Mouse (Mus musculus) bone marrow, adult 2 months (tissue): ENCODE measurements around the gene Rab3a.

Experiments used
- CTCF ChIP-seq: fragments of 200-500 bp; IDR thresholded peaks from 2 replicates; pipeline ENCODE4 v1.5.1; 2011; ENCODE audit warnings: low read length, control low read depth; ENCODE audit not compliant: control insufficient read depth, insufficient read depth
- POLR2A ChIP-seq: fragments of 200-500 bp; IDR thresholded peaks from 2 replicates; pipeline ENCODE4 v1.6.1; 2011; ENCODE audit warnings: low read depth, mild to moderate bottlenecking, control low read depth, low read length, borderline replicate concordance; ENCODE audit not compliant: control insufficient read depth

DNA sequence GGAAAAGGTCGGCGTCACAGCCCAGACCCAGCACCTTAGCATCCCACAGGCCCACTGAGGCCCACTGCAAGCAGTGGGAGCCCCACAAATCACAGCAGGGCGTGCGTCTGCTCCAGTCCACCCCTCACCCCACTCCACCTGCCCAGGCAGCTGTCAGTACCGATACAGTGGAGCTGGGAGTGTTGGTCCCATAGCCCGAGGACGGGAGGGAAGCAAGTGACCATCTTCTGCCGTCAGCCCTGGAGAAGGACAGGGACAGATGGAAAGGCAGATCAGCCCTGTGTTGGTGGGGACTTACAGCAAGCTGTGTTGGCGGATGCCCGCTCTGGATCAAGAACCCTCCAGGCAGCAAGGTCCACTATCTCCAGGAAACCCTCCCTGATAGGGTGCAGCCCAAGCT, 34.6 kb downstream of the Rab3a start:
- no peak for TF ChIP-seq CTCF
- peak; percentile 12; the same call in 1 of the 2 replicates for TF ChIP-seq POLR2A
